Mouse (Mus musculus) forebrain, embryonic 13.5 days (tissue): Measurements from ENCODE around the gene Isy1. TPM values are rescaled to one million over a fixed set of nuclear protein-coding genes. Genes with fewer than 3 reads are reported as not detected.

Experiments used
- ATAC-seq: fragments of 200-750 bp; cut with Nextera tagmentation; 2 replicates; pipeline ENCODE4 v1.8.0; 2017
- H3K27ac ChIP-seq: fragments of 300-500 bp; sonication (generic); 2 replicates; pipeline ENCODE4 v1.5.1; 2015; ENCODE audit warnings: inconsistent platforms, mild to moderate bottlenecking, moderate library complexity
- H3K27me3 ChIP-seq: fragments of 300-500 bp; sonication (generic); 2 replicates; pipeline ENCODE4 v1.6.1; 2015; ENCODE audit warnings: mild to moderate bottlenecking, inconsistent platforms
- H3K36me3 ChIP-seq: fragments of 300-500 bp; sonication (generic); 2 replicates; pipeline ENCODE4 v1.6.1; 2015; ENCODE audit warnings: mild to moderate bottlenecking, inconsistent platforms; ENCODE audit not compliant: poor library complexity, severe bottlenecking
- H3K4me1 ChIP-seq: fragments of 300-500 bp; sonication (generic); 2 replicates; pipeline ENCODE4 v1.6.1; 2015; ENCODE audit warnings: inconsistent platforms
- H3K4me2 ChIP-seq: fragments of 300-500 bp; sonication (generic); 2 replicates; pipeline ENCODE4 v1.6.1; 2015; ENCODE audit warnings: inconsistent platforms, mild to moderate bottlenecking, moderate library complexity
- H3K4me3 ChIP-seq: fragments of 300-500 bp; sonication (generic); 2 replicates; pipeline ENCODE4 v1.5.1; 2015; ENCODE audit warnings: mild to moderate bottlenecking, inconsistent platforms
- H3K9ac ChIP-seq: fragments of 300-500 bp; sonication (generic); 2 replicates; pipeline ENCODE4 v1.6.1; 2015; ENCODE audit warnings: mild to moderate bottlenecking, inconsistent platforms
- H3K9me3 ChIP-seq: fragments of 300-500 bp; sonication (generic); replicated peaks from 2 replicates; pipeline ENCODE4 v1.6.1; 2016; ENCODE audit warnings: inconsistent platforms
- WGBS: fragments of 180-500 bp; shearing (Covaris S2); methylation state at CpG from one replicate; pipeline ENCODE4 v1.1.7; 2015; 5-methylcytosine and 5-hydroxymethylcytosine counted together
- polyA plus RNA-seq: library from polyadenylated mRNA; unstranded; fragments of >200 nt; fragmentation: Nextera tagmentation; extraction: Ambion mirVana; gene quantifications from 2 replicates; pipeline ENCODE4 v1.2.1, GENCODE M21; 2015

Gene Isy1
- polyA plus RNA-seq, 1 experiment from 2014 or later: 49.8 TPM

DNA sequence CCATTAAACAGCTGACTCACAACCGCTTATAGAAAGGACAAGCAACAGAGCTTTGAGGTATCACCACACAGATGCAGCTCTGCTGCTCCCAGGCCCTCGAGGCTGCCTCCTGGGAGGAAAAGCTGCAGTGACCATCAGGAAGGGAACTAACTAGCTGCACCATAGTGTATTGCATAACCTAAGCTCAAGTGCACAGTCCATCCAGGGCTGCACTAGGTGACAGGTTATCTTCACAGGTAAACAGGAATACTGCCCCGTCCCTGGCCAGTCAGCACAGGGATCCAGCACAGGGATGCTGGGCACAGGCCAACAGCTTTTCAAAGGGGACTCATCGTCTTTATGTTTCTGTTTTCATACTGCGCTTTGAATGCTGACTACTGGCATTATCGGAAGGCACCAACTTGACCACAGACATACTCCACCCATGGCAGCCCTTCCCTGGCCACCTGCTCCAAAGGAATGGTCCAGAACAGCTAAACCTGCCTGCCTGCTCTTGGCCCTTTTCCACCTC lies 28.9 kb downstream of the Isy1 start:
- Histone ChIP-seq H3K4me1 (peaks cover 20% of the 10 kb centered on the region), H3K9me3 (no peaks in the 10 kb centered on the region), H3K36me3 (peaks cover 11% of the 10 kb centered on the region; the same call in 1 of the 2 replicates), H3K4me2 (no peak overlapping the region), H3K9ac (no peak overlapping the region), H3K27ac (no peak overlapping the region), H3K27me3 (no peaks in the 10 kb centered on the region), H3K4me3 (no peak overlapping the region)
- no peak for ATAC-seq
- WGBS: 90% methylated on average over 6 of the region's 6 CpGs

DNA sequence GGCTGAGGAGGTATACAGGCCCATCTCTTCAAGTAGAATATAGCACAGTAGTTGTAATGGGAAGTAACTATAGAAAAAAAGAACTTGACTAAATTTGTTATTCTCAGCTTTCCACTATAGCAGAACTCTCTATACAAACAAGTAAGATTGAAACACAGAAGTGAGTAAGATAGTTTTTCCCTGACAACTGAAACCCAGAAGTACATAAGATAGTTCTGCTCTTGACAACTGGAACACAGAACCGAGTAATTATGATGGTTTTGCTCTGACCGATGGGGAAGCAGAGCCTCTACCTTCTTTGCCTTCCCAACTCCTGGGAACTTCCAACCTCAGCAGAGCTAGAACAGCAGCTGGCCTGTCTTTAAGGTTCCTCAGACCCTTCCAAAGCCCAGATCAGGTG lies 29.5 kb downstream of the Isy1 start:
- Histone ChIP-seq H3K27me3 (no peaks in the 10 kb centered on the region), H3K36me3 (peaks cover 6% of the 10 kb centered on the region; the same call in 1 of the 2 replicates), H3K9me3 (no peaks in the 10 kb centered on the region), H3K9ac (no peak overlapping the region), H3K4me3 (no peak overlapping the region), H3K4me1 (peaks cover 20% of the 10 kb centered on the region), H3K27ac (no peak overlapping the region), H3K4me2 (no peak overlapping the region)
- no peak for ATAC-seq
- WGBS: 96% methylated on average over 2 of the region's 2 CpGs

DNA sequence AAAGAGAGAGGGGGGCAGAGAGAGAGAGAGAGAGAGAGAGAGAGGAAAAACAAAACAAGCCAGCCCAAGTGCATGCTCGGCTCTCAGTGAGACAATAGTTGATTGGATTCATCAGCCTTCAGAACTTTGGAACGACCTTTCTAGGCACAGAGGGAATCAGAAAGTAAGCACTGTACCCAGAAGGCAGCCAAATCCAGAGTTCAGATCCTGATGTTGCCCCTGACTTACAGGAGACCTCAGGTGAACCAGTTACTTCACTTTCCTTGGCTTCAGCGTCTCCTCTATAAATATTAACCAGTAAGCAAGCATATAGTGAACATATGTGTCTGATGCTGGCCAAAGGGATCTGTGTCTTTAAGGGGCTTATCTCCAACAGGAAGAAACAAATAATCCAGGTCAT lies 30.1 kb downstream of the Isy1 start:
- Histone ChIP-seq H3K4me1 (peaks cover 20% of the 10 kb centered on the region), H3K36me3 (peaks cover under 1% of the 10 kb centered on the region; the same call in 1 of the 2 replicates), H3K4me2 (no peak overlapping the region), H3K9me3 (no peaks in the 10 kb centered on the region), H3K4me3 (no peak overlapping the region), H3K27me3 (no peaks in the 10 kb centered on the region), H3K9ac (no peak overlapping the region), H3K27ac (no peak overlapping the region)
- ATAC-seq: no peak
- WGBS: 74% methylated on average over 3 of the region's 3 CpGs

DNA sequence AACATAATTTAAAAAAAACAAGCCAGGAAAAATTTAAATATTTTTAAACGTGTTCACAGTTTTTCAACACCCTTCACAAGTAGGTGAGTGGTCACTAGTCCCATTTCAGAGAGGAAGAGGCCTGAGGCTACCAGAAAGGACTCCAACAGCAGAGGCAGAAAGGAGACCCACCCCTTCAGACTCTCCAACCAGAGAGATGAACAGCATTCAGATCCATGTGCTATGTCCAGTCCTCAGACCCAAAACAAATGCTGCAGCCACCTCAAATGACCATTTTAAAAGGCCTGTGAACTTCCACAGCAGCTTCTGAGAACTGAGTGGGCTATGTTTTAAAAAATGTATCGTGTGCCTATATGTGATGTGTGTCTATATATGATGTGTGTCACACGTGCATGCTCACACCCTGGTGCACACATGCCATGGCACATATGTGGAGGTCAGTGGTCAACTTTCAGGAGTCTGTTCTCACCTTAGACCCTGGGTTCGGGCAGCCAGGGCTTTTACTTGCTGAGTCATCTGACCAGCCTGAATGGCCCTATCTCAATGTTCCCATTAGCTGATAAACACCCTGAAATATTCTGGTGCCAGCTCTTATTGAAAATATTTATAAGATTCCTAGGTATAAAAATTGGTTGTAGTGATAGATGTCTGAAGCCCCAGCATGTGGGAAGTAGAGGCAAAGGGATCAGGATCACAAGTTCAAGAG lies 30.7 kb downstream of the Isy1 start:
- no peaks in the 10 kb centered on the region for H3K9me3 ChIP-seq
- H3K4me2 ChIP-seq: no peak overlapping the region
- no peak for ATAC-seq
- no peak overlapping the region for H3K4me3 ChIP-seq
- peaks cover 20% of the 10 kb centered on the region for H3K4me1 ChIP-seq
- H3K9ac ChIP-seq: no peak overlapping the region
- 83% methylated on average over 4 of the region's 4 CpGs for WGBS
- no peaks in the 10 kb centered on the region for H3K36me3 ChIP-seq
- H3K27ac ChIP-seq: no peak overlapping the region
- H3K27me3 ChIP-seq: no peaks in the 10 kb centered on the region

DNA sequence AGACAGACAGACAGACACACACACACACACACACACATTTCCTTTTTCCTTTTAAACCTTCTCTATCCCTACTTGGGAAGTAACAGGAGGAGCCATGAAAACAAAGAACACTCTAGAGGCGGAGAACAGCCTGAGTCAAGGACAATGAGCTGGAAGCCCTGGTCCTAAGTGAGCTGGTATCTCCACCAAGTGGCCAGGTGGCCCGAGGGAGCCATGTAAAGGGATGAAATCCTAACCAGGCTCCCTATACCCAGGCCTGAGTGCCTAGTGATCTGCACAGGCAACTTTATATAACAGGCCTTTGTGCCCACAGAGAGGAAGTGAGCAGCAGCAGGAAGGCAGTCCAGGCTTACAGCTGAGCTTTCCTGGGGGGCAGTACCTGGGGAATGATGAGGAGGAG lies 31.7 kb downstream of the Isy1 start:
- no peak overlapping the region for H3K27ac ChIP-seq
- no peak for ATAC-seq
- H3K4me2 ChIP-seq: no peak overlapping the region
- peaks cover 14% of the 10 kb centered on the region for H3K4me1 ChIP-seq
- no peak overlapping the region for H3K4me3 ChIP-seq
- H3K9ac ChIP-seq: no peak overlapping the region
- H3K27me3 ChIP-seq: no peaks in the 10 kb centered on the region
- WGBS: 61% methylated on average over 2 of the region's 2 CpGs
- no peaks in the 10 kb centered on the region for H3K9me3 ChIP-seq
- no peaks in the 10 kb centered on the region for H3K36me3 ChIP-seq

DNA sequence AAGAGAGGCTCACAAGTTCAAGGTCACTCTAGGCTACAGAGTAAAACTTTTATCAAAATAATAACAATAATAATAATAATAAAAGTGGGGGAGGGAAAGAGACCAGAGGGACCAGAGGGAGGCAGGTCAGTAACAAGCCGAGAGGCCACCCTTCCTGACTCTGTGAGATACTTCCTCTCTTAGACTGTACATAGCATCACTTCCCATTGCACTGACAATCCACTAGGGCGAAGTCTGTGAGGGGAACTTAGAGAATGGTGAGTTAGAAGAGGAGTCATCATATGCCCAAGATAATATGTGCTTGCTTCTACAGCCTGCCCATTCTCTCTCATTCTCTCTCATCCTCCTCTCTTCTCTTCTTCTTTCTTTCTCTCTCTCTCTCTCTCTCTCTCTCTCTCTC lies 32.6 kb downstream of the Isy1 start:
- Histone ChIP-seq H3K4me1 (peaks cover 10% of the 10 kb centered on the region), H3K9ac (no peak overlapping the region), H3K36me3 (no peaks in the 10 kb centered on the region), H3K4me2 (no peak overlapping the region), H3K4me3 (no peak overlapping the region), H3K27me3 (no peaks in the 10 kb centered on the region), H3K27ac (no peak overlapping the region), H3K9me3 (no peaks in the 10 kb centered on the region)
- no peak for ATAC-seq
- WGBS: 93% methylated on average over 2 of the region's 2 CpGs

DNA sequence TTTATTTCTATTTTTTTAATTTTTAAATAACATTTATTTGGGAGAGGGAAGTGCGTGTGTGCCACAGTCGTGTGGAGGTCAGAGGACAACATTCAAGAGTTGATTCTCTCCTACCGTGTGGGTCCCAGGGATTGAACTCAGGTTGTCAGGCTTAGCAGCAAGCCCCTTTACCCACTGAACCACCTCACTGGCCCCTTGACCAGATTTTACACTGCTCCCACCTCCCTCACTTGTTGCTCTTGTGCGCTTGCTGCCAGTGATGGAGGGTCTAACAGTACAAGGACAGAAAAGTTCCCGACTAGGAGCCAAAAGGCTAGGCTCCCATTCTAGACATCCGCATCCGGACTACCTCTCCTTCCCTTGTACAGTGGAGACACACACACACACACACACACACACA lies 33.1 kb downstream of the Isy1 start:
- H3K27me3 ChIP-seq: no peaks in the 10 kb centered on the region
- no peak overlapping the region for H3K4me3 ChIP-seq
- no peak overlapping the region for H3K4me2 ChIP-seq
- ATAC-seq: no peak
- H3K9me3 ChIP-seq: no peaks in the 10 kb centered on the region
- H3K9ac ChIP-seq: no peak overlapping the region
- WGBS: 88% methylated on average over 7 of the region's 7 CpGs
- H3K27ac ChIP-seq: no peak overlapping the region
- no peaks in the 10 kb centered on the region for H3K36me3 ChIP-seq
- H3K4me1 ChIP-seq: peaks cover 4% of the 10 kb centered on the region

DNA sequence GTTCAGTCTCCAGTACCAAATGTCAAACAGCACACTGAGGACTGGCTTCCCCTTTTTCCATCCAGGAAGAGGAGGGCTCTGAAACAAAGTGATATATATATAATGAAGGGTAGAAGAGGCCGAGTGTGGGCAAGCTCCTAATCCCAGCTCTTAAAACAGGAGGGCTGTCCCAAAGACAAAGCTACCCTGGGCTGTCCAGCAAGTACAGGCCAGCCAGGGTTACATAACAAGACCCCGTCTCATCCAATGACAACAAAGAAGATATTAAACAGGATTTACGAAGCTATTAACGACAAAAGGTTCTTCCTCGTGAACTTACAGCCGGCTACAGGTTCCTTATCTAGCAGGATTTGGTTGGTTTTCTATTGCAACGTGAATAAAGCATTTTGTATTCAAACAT lies 33.7 kb downstream of the Isy1 start:
- 82% methylated on average over 7 of the region's 7 CpGs for WGBS
- H3K9me3 ChIP-seq: no peaks in the 10 kb centered on the region
- H3K9ac ChIP-seq: no peak overlapping the region
- H3K4me3 ChIP-seq: no peak overlapping the region
- no peak for ATAC-seq
- no peak overlapping the region for H3K27ac ChIP-seq
- no peaks in the 10 kb centered on the region for H3K27me3 ChIP-seq
- H3K4me2 ChIP-seq: no peak overlapping the region
- no peaks in the 10 kb centered on the region for H3K36me3 ChIP-seq
- no peaks in the 10 kb centered on the region for H3K4me1 ChIP-seq

DNA sequence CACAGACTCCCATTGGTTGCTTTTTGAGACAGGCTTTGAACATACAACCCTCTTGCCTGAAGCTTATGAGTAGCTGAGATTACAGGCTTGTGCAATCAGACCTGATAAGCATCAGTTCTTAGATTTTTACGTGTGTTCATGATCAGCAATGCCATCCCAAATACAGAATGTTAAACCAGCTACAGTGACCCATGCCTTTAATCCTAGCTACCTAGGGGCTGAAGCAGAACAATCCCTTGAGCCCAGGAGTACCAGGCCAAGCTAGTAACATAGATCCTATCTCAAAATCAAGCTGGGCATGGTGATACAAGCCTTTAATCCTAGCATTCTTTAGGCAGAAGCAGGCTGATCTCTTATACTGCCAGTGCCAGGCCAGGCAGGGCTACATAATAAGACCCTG lies 34.6 kb downstream of the Isy1 start:
- no peak overlapping the region for H3K4me3 ChIP-seq
- no peak overlapping the region for H3K27ac ChIP-seq
- no peaks in the 10 kb centered on the region for H3K36me3 ChIP-seq
- no peaks in the 10 kb centered on the region for H3K9me3 ChIP-seq
- WGBS: 89% methylated on average over 1 of the region's 1 CpGs
- no peak for ATAC-seq
- no peak overlapping the region for H3K4me2 ChIP-seq
- no peaks in the 10 kb centered on the region for H3K27me3 ChIP-seq
- no peaks in the 10 kb centered on the region for H3K4me1 ChIP-seq
- no peak overlapping the region for H3K9ac ChIP-seq

DNA sequence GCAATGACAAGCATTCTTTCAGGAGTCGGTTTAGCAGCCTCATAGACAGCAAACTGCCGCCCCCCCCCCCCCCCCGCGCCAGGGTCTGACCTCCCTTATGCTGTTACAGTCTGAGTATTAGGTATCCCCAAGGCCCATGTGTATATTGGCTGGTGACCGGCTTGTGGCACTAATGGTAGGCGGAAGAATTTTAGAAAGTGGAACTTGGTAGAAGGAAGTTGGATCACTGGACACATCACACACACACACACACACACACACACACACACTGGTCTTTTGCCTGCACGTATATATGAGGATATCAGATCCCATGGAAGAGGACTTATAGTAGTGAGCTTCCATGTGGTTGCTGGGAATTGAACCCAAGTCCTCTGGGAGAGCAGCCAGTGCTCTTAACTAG lies 36.1 kb downstream of the Isy1 start:
- H3K27me3 ChIP-seq: no peaks in the 10 kb centered on the region
- ATAC-seq: no peak

DNA sequence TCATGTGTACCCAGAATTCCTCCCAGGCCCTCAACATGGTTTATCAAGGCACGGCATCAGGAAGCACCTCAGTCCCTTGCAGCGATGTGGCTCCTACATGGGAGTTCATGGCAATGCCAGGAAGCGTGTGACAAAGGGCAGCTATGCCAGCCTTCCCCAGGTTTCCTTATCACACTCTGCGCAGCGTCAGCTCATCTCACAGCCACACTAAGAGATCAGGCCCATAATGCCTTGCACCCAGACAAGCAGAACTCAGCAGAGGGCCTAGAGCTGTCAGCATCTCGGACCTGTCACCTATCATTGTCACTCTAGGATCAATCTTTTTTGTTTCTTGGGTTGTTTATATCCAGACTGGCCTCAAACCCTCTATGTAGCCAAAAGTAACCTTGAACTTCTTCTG lies 39.0 kb downstream of the Isy1 start:
- no peak overlapping the region for H3K27ac ChIP-seq
- no peak overlapping the region for H3K4me3 ChIP-seq
- no peaks in the 10 kb centered on the region for H3K27me3 ChIP-seq
- no peaks in the 10 kb centered on the region for H3K36me3 ChIP-seq
- no peak for ATAC-seq
- H3K4me1 ChIP-seq: no peaks in the 10 kb centered on the region
- H3K4me2 ChIP-seq: no peak overlapping the region
- 93% methylated on average over 6 of the region's 6 CpGs for WGBS
- no peaks in the 10 kb centered on the region for H3K9me3 ChIP-seq
- no peak overlapping the region for H3K9ac ChIP-seq

More for the DNA sequence above, 36.1 kb downstream of the Isy1 start:
- Histone ChIP-seq H3K9me3 (no peaks in the 10 kb centered on the region), H3K4me2 (no peak overlapping the region), H3K27ac (no peak overlapping the region), H3K4me1 (no peaks in the 10 kb centered on the region), H3K9ac (no peak overlapping the region), H3K4me3 (no peak overlapping the region), H3K36me3 (no peaks in the 10 kb centered on the region)
- 85% methylated on average over 6 of the region's 7 CpGs for WGBS

DNA sequence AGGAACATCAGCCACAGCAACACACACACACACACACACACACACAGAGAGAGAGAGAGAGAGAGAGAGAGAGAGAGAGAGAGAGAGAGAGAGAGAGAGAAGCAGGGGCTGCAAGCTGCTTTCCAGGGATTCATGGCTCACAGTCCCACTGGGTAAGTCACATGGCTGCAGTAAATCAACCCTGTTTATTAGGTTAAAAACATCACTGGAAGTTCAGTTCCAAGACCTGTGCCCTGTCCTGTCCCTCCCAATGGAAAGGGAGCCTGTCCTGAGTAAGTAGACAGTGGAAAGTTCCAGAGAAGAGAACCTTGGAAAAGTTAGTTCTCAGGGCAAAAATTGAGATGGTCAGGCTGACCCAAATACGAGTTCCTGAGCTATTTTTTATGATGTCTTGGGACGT lies 41.3 kb downstream of the Isy1 start:
- Histone ChIP-seq H3K27ac (no peak overlapping the region), H3K4me2 (no peak overlapping the region), H3K4me1 (no peaks in the 10 kb centered on the region), H3K4me3 (no peak overlapping the region), H3K27me3 (no peaks in the 10 kb centered on the region), H3K9me3 (no peaks in the 10 kb centered on the region), H3K36me3 (peaks cover 5% of the 10 kb centered on the region), H3K9ac (no peak overlapping the region)
- ATAC-seq: no peak
- WGBS: 55% methylated on average over 2 of the region's 2 CpGs
